Mouse (Mus musculus): ENCODE data around the gene Cox19.
A peak's percentile ranks its signal among the peaks of the same experiment; 100 is the strongest.
"Not testable (repeated sequence)": the region's sequence is repeated elsewhere in the genome, so short reads cannot be mapped to it uniquely, and the experiment has no call there.

The Cox19 gene

DNA sequence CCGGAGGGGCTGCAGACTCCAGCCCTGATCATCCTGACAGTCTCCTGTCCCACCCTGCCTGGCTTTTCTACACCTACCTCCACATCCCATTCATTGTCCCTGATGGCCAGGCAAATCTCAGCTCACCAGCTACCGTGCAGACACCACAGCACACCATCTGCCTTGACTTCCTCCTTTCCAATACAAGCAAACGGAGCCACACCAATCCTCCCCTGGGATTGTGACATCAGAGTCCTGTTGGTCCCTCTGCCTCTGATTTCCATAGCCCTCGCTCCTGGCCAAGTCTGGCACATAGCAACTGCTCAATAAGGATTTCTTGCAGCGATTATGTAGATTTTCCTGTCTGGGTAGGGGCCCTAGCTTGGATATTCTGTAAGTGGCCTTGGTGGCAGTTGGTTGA is at the start of gene Cox19:
Gene Cox19 (minus strand): TSS at position 285 of the 400 bp plus-strand sequence.
- no peak for DNase-seq (ENCODE audit: low read depth)

DNA sequence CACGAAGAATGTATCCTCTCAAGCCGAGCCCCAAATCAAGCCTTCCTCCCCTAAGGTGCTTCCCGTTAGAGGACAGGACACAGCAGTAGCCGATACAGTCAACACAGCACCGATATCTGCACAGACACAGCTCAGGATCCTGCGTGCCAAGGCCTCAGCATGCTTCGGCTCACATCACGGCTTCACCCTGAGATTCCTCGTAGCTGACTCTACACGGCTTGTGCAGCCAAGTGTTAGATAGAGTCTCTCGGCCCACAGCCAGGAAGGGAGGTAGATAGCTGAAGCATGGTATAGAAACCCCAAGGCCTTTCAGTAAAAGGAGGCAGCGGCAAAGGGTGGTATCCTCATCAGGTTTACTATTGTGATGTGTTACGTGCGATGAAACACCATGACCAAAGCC is 48.8 kb upstream of the Cox19 start:
- DNase-seq (ENCODE audit: low read depth) = no peak

GRCm38 (mm10) chr5:139398786-139399185 is 47.6 kb upstream of the Cox19 start:
- DNase-seq (ENCODE audit: low read depth) = no peak

- peak; percentile 90 for DNase-seq (ENCODE audit: low read depth)
Measured at GRCm38 (mm10) chr5:139397959-139398753, 46.9 kb upstream of the Cox19 start.

DNA sequence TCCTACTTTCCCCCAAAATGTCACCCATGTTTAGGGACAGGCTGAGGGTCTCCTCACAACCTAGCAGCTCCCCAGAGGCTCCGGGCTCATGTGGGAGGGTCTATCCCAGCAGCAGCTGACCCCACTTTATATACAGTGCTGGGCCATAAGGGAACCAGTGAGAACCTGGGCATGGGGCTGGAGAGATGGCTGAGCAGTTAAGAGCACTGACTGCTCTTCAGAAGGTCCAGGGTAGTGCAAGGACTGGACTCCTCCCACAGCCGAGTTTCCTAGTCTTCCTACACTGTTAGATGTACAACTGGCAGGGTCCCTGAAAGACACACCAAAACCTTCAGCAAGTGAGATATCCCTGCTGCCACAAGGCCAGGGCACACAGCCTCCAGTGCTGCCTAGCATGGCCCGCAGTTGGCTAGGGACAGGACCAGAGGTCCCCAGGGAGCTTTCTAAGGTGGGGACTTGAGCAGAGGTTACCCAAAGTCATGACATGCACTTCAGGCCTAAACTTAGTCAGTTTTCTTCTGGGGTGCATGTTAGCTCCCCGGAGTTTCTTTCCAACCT is 46.2 kb upstream of the Cox19 start:
- DNase-seq (ENCODE audit: low read depth) = no peak

DNA sequence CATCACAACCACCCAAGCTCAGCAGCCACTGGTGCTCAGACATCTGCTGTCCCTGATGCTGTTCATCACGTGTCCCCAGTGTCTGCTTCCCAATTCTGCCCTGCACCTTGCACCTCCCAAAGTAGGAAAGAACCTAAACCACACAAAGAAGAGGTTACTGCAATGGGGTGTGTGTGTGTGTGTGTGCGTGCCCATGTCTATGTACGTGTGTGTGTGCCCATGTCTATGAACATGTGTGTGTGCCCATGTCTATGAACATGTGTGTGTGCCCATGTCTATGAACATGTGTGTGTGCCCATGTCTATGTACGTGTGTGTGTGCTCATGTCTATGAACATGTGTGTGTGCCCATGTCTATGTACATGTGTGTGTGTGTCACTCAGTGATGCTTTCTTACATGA is 44.3 kb upstream of the Cox19 start:
- no peak for DNase-seq (ENCODE audit: low read depth)

DNA sequence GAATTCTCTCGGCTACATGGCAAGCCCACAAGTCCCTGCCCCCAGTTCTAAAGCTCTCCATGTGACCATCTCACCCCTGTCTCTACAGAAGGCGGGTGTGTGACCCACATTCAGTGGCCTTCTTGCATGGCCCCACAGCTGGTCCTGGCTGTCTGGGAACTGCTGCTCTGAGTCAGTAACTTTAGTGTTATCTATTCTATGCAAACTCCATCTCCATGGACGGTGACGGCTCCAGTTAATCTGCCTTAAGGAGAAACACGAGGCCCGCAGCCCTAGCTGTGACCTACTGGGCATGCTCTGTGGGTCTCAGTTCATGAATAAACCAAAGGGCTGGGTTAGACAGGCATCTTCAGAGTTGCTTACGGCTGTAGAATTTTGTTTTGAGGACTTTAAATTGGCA is 43.2 kb upstream of the Cox19 start:
- DNase-seq (ENCODE audit: low read depth) = no peak

DNA sequence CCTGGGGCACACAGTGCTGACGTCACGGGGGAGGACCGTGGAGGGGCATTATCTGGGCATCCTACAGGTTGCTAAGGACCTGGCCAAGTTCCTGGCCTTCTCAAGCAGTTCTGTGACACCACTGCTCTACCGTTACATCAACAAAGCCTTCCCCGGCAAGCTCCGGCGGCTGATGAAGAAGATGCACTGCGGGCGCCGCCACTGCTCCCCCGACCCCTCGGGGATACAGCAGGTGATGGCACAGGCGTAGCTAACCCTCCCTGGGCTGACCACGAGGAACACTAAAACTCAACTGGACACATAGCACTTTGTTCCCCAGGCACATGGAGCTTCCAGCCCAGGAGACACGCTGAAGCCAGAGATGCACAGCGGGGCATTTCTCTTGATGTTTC is 42.0 kb upstream of the Cox19 start:
- no peak for DNase-seq (ENCODE audit: low read depth)

GRCm38 (mm10) chr5:139392219-139393196 is 41.3 kb upstream of the Cox19 start:
- no peak for DNase-seq (ENCODE audit: low read depth)

DNA sequence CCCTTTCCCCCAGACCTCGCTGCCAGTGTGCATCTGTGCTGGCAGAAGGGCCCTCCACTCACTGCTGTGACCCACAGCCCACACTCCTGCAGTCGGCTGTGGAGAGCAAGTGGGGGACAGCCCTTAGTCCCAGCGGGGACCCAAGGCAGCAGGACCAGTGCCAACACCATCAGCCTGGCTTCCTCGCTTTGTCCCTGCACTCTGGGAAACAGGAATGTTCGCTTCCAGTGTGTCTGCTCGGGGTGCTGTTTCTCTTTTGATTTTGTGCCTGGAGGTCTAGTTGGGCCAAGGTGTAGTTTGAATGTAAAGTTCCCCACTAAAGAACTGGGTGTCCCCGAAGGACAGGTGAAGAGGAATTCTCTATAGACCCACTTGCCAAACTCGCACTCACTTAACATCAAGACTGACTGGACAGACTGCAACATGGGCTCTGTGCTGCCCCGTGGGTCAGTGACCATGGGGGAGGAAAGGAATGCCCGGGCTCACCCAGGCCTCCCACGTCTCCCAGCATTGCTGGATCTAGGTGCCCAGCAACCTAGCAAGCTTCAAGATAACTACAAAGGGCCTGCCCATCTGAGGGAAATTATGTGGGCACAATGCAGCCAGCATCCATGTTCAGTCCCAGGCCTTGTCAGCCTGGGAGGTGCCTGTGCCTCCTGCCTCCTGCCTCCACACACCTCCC is 40.2 kb upstream of the Cox19 start:
- DNase-seq (ENCODE audit: low read depth) = no peak

- not testable (repeated sequence) for DNase-seq (ENCODE audit: low read depth)
Measured at GRCm38 (mm10) chr5:139390324-139391119, 39.3 kb upstream of the Cox19 start.

GRCm38 (mm10) chr5:139389676-139390061 is 38.5 kb upstream of the Cox19 start:
- DNase-seq (ENCODE audit: low read depth) = peak; percentile 87

GRCm38 (mm10) chr5:139388694-139389675 is 37.8 kb upstream of the Cox19 start:
- DNase-seq (ENCODE audit: low read depth) = no peak

DNA sequence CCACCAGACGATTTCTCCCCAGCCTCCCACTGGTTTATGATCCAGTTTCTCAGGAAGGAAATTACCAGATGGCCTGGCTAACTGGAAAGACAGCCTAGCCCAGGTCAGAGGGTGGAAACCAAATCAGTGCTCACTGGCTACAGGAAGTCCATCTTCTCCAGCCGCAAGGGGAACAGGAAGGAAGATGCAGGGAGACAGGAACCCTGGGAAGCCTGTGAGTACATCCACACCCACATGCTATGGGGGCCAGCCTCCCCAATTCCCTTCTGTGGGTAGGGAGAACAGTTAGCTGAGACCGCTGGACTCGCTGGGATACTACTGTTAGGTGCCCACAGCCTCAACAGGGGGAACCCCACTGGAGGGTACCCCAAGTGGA is 37.0 kb upstream of the Cox19 start:
- DNase-seq (ENCODE audit: low read depth) = no peak

DNA sequence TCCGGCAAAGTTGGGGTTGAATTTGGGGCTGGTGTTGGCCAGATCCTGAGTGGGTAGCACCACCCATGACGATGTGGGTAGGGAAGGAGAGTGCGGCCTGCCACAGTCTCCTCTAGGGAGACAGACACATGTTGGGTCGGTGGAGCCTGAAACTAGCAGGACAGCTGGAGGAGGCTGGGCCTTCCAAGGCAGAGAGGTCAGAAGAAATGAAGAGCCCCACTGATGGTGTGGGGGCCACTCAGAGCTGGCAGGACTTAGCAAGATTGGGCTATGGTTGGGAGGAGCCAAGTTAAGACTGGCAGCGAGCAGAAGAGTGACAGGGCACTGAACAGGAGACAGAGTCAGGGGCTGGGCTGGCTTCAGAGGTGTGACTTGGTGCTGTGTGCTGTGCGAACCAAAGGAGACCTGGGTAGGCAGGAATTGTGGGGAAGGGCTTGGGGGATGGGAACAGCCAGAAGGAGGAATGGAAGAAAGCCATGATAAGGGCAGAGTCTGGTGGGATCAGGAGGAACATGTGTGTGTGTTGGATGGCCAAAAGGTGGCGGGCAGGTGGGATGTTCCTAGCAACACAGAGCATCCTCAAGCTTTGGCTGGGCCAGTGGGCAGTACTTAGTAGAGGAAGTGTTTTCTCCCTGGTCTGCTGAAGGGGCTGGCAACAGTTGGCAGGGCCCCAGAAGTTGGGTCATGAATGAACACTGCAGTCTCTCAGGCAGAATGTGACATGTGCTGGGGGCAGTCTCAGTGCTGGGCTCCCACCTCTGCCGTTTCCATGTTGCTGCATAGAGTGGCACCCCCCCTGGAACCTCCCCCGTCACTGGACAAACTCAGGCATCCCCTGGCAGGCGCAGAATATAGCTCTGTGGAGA is 36.3 kb upstream of the Cox19 start:
- DNase-seq (ENCODE audit: low read depth) = no peak

DNA sequence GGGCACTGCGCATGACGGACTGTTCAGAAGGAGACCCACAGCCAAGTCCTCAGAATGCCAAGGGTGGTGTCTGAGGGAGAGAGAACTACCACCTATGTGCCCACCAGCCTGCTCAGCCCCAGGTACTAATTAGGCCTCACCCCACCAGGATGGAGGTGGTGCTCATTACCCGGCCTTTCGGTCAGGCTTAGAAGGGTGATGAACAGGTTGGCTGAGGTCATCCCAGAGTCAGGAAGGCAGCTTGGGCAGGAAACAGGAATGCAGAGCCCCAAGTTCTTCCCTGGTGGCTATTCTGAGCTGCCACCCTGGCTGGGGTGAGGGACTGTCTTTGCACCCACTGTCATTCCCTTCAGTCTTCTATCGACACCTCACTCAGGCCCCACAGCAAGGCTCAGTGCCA is 34.8 kb upstream of the Cox19 start:
- DNase-seq (ENCODE audit: low read depth) = no peak

GRCm38 (mm10) chr5:139384531-139384930 is 33.3 kb upstream of the Cox19 start:
- no peak for DNase-seq (ENCODE audit: low read depth)

DNA sequence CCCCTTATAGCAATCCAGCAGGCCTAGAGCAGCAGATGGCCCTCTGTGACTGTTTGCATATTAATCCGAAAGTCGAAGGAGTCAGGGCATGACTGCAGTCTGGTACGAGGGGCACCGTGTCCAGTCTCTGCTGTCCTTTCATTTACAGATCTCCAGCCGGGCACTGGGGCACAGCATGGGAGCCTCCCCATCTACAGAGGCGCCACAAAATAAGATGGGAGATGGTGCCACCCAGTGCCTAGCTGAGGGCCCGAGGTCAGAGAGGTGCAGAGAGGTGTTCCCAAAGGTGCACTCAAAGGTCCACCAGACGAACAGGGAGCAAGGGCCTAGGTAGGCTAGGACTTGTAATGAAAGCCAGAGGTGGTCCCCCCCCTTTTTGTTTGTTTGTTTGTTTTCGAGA is 32.0 kb upstream of the Cox19 start:
- no peak for DNase-seq (ENCODE audit: low read depth)

DNA sequence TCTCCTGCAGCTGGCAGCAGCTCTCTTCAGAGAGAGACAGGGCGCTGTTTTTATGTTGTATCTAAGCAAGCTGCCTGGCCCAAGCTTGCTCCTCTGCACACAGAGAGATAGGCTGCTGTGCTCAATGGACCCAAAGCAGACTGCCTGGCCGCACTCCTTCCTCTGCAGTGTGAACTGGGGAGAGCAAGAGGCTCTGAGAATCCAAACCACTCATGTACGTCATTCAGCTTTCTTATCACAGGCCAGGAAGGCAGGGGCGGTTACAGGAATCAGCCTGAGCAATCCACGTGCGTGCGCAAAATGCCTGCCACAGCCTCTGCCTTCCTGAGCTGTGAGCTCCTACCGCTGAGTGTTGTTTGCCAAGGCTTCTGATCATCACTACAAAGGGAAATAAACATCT is 31.5 kb upstream of the Cox19 start:
- DNase-seq (ENCODE audit: low read depth) = no peak
